Mouse (Mus musculus) midbrain, embryonic 14.5 days (tissue): ENCODE data around the gene Olfr642. TPM values are rescaled to one million over a fixed set of nuclear protein-coding genes. Genes with fewer than 3 reads are reported as not detected.

Experiments used
- ATAC-seq: fragments of 200-750 bp; cut with Nextera tagmentation; 2 replicates; pipeline ENCODE4 v1.8.0; 2017; ENCODE audit warnings: moderate number of reproducible peaks, moderate library complexity; ENCODE audit not compliant: low FRiP score, low TSS enrichment
- DNase-seq: peaks from one replicate; pipeline ENCODE4 v3.0.0-alpha.2; 2015
- H3K27ac ChIP-seq: fragments of 300-500 bp; sonication (generic); replicated peaks from 2 replicates; pipeline ENCODE4 v1.5.1; 2014; ENCODE audit warnings: mild to moderate bottlenecking, low read depth, low read length, moderate library complexity
- H3K27me3 ChIP-seq: fragments of 300-500 bp; sonication (generic); 2 replicates; pipeline ENCODE4 v1.6.1; 2014; ENCODE audit warnings: low read length, control low read depth, mixed read lengths; ENCODE audit not compliant: control insufficient read depth, insufficient read depth
- H3K36me3 ChIP-seq: fragments of 300-500 bp; sonication (generic); 2 replicates; pipeline ENCODE4 v1.6.1; 2014; ENCODE audit warnings: low read length, control low read depth; ENCODE audit not compliant: control insufficient read depth, insufficient read depth
- H3K4me1 ChIP-seq: fragments of 300-500 bp; sonication (generic); 2 replicates; pipeline ENCODE4 v1.6.1; 2014; ENCODE audit warnings: mild to moderate bottlenecking, antibody characterized with exemption, low read length, control low read depth; ENCODE audit not compliant: control insufficient read depth, insufficient read depth
- H3K4me2 ChIP-seq: fragments of 300-500 bp; sonication (generic); 2 replicates; pipeline ENCODE4 v1.6.1; 2014; ENCODE audit warnings: mild to moderate bottlenecking, low read length, moderate library complexity
- H3K4me3 ChIP-seq: fragments of 300-500 bp; sonication (generic); replicated peaks from 2 replicates; pipeline ENCODE4 v1.5.1; 2014; ENCODE audit warnings: low read depth, low read length
- H3K9ac ChIP-seq: fragments of 300-500 bp; sonication (generic); replicated peaks from 2 replicates; pipeline ENCODE4 v1.6.1; 2014; ENCODE audit warnings: mild to moderate bottlenecking, low read length, moderate library complexity
- H3K9me3 ChIP-seq: fragments of 300-500 bp; sonication (generic); 2 replicates; pipeline ENCODE4 v1.6.1; 2016; ENCODE audit warnings: low read length, control low read depth, mixed read lengths; ENCODE audit not compliant: control insufficient read depth
- WGBS: fragments of 180-500 bp; shearing (Covaris S2); extraction: QIAGEN DNeasy Blood & Tissue Kit; methylation state at CpG from one replicate; pipeline ENCODE4 v1.1.7; 2014; 5-methylcytosine and 5-hydroxymethylcytosine counted together
- polyA plus RNA-seq: library from polyadenylated mRNA; unstranded; fragments of >200 nt; fragmentation: Nextera tagmentation; extraction: Ambion mirVana; gene quantifications from 2 replicates; pipeline ENCODE4 v1.2.1, GENCODE M21; 2014

Gene Olfr642
- polyA plus RNA-seq, 1 experiment from 2014 or later = not detected

- Histone ChIP-seq H3K9ac (no peak overlapping the region), H3K27ac (no peak overlapping the region), H3K9me3 (no peaks in the 10 kb centered on the region), H3K27me3 (no peaks in the 10 kb centered on the region), H3K4me3 (no peak overlapping the region), H3K4me2 (no peak overlapping the region), H3K4me1 (no peaks in the 10 kb centered on the region), H3K36me3 (no peaks in the 10 kb centered on the region)
- DNase-seq (no peak), ATAC-seq (no peak)
- 94% methylated on average over 6 of the region's 6 CpGs for WGBS
Measured at GRCm38 (mm10) chr7:104021651-104022050, 30.8 kb downstream of the Olfr642 start.

DNA sequence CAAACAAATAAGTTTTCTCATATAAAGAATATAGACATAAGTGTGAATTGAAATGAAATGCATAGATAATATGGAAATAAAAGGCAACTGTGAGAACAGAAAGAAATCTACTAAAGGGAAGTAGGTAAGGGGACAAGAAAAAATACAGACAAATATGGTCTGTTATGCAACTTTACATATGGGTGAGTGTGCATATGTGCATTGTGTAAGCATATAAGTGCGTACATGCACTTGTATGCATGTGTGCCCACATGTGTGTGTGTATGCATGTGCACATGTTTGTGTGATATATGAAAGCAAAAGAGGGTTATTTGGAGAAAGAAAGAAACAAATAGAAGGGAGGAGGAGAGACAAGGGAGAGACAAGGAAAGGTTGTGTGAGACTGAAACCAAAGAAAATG, 33.5 kb downstream of the Olfr642 start:
- no peak overlapping the region for H3K4me2 ChIP-seq
- ATAC-seq (no peak), DNase-seq (no peak)
- no peak overlapping the region for H3K9ac ChIP-seq
- H3K9me3 ChIP-seq = no peaks in the 10 kb centered on the region
- no peaks in the 10 kb centered on the region for H3K27me3 ChIP-seq
- no peak overlapping the region for H3K27ac ChIP-seq
- H3K4me1 ChIP-seq = no peaks in the 10 kb centered on the region
- WGBS = 87% methylated on average over 1 of the region's 1 CpGs
- H3K4me3 ChIP-seq = no peak overlapping the region
- no peaks in the 10 kb centered on the region for H3K36me3 ChIP-seq

- DNase-seq (no peak), ATAC-seq (no peak)
- Histone ChIP-seq H3K9ac (no peak within 1 kb of the TSS), H3K4me2 (no peak within 1 kb of the TSS), H3K4me1 (no peaks in the 10 kb centered on the region), H3K36me3 (no peaks in the 10 kb centered on the region), H3K27me3 (no peaks in the 10 kb centered on the region), H3K9me3 (no peaks in the 10 kb centered on the region), H3K27ac (no peak within 1 kb of the TSS), H3K4me3 (no peak within 1 kb of the TSS)
Measured at GRCm38 (mm10) chr7:104017203-104017602, 35.3 kb downstream of the Olfr642 start, which contains the start of gene Olfr639. Gene Olfr639, minus strand, starts transcription at chr7:104017303.

DNA sequence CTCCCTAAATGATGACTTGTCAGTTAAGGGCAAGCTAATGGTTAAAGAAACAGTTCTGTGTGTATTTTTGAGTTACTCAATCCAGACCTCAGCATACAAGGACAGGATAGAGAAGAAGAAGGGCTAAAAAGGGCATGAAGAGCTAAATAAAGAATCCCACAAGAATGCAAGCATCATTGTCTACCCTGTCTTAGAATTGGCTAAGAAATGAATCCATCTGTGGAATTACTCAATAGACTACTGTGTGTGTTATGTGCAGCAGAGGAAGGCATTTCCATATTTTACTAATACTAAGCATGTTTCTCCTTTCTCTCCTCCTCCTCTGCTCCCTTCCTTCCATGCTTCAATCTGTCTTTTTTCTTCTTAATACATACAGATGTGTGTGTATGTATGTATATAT, 53.3 kb downstream of the Olfr642 start:
- Histone ChIP-seq H3K4me1 (no peaks in the 10 kb centered on the region), H3K36me3 (no peaks in the 10 kb centered on the region), H3K27ac (no peak overlapping the region), H3K27me3 (no peaks in the 10 kb centered on the region), H3K9ac (no peak overlapping the region), H3K4me2 (no peak overlapping the region), H3K4me3 (no peak overlapping the region), H3K9me3 (no peaks in the 10 kb centered on the region)
- ATAC-seq (no peak), DNase-seq (no peak)

GRCm38 (mm10) chr7:103998446-103998845, 54.0 kb downstream of the Olfr642 start, which contains the start of gene Olfr638:
Gene Olfr638, plus strand, starts transcription at chr7:103998746.
- ATAC-seq = no peak
- no peak within 1 kb of the TSS for H3K9ac ChIP-seq

More at GRCm38 (mm10) chr7:103998446-103998845, 54.0 kb downstream of the Olfr642 start, which contains the start of gene Olfr638:
- H3K4me1 ChIP-seq = no peaks in the 10 kb centered on the region
- no peak within 1 kb of the TSS for H3K27ac ChIP-seq
- no peaks in the 10 kb centered on the region for H3K27me3 ChIP-seq
- no peak within 1 kb of the TSS for H3K4me3 ChIP-seq
- no peak for DNase-seq
- no peaks in the 10 kb centered on the region for H3K36me3 ChIP-seq
- no peaks in the 10 kb centered on the region for H3K9me3 ChIP-seq
- H3K4me2 ChIP-seq = no peak within 1 kb of the TSS

Other genes with a start within 250 kb of the Olfr642 start
- gene Hbb-bt, start 238.7 kb downstream of the Olfr642 start, polyA plus RNA-seq = 856 and 1,369 TPM in 2 replicates
- 2,393 and 3,364 TPM in 2 replicates for gene Hbb-bs, start 224.6 kb downstream of the Olfr642 start, polyA plus RNA-seq
- gene Hbb-bh2, start 212.1 kb downstream of the Olfr642 start, polyA plus RNA-seq = not detected in 2 replicates
- 0.78 and 4.0 TPM in 2 replicates for gene Hbb-bh1, start 209.5 kb downstream of the Olfr642 start, polyA plus RNA-seq
- gene Hbb-y, start 199.4 kb downstream of the Olfr642 start, polyA plus RNA-seq = 175 and 602 TPM in 2 replicates
- gene Olfr66, start 166.4 kb downstream of the Olfr642 start, polyA plus RNA-seq = not detected in 2 replicates
- not detected in 2 replicates for gene Olfr64, start 158.2 kb downstream of the Olfr642 start, polyA plus RNA-seq
- not detected in 2 replicates for gene Olfr65, start 149.2 kb downstream of the Olfr642 start, polyA plus RNA-seq
- gene Olfr631, start 123.8 kb downstream of the Olfr642 start, polyA plus RNA-seq = not detected in 2 replicates
- not detected in 2 replicates for gene Olfr632, start 118.3 kb downstream of the Olfr642 start, polyA plus RNA-seq
- not detected in 2 replicates for gene Olfr633, start 108.2 kb downstream of the Olfr642 start, polyA plus RNA-seq
- not detected in 2 replicates for gene Olfr635, start 81.5 kb downstream of the Olfr642 start, polyA plus RNA-seq
- not detected in 2 replicates for gene Olfr638, start 53.9 kb downstream of the Olfr642 start, polyA plus RNA-seq
- gene Olfr639, start 35.4 kb downstream of the Olfr642 start, polyA plus RNA-seq = not detected in 2 replicates
- gene Olfr640, start 27.1 kb downstream of the Olfr642 start, polyA plus RNA-seq = not detected in 2 replicates
- not detected in 2 replicates for gene Olfr641, start 17.2 kb downstream of the Olfr642 start, polyA plus RNA-seq
- gene 4930516K23Rik, start 8.8 kb upstream of the Olfr642 start, polyA plus RNA-seq = not detected in 2 replicates
- not detected in 2 replicates for gene Olfr644, start 19.2 kb upstream of the Olfr642 start, polyA plus RNA-seq
- gene Olfr645, start 32.8 kb upstream of the Olfr642 start, polyA plus RNA-seq = not detected in 2 replicates
- not detected in 2 replicates for gene Olfr646, start 52.2 kb upstream of the Olfr642 start, polyA plus RNA-seq
- not detected in 2 replicates for gene Ubqln5, start 77.2 kb upstream of the Olfr642 start, polyA plus RNA-seq
- not detected in 2 replicates for gene Olfr643, start 84.7 kb upstream of the Olfr642 start, polyA plus RNA-seq
- gene Ubqln3, start 90.6 kb upstream of the Olfr642 start, polyA plus RNA-seq = not detected in 2 replicates
- gene Ubqlnl, start 97.9 kb upstream of the Olfr642 start, polyA plus RNA-seq = not detected in 2 replicates
- gene Olfm5, start 112.2 kb upstream of the Olfr642 start, polyA plus RNA-seq = not detected in 2 replicates
- 0.50 and 0.74 TPM in 2 replicates for gene Olfr648, start 130.7 kb upstream of the Olfr642 start, polyA plus RNA-seq
- not detected in 2 replicates for gene Olfr649, start 143.3 kb upstream of the Olfr642 start, polyA plus RNA-seq
- gene Trim6, start 166.1 kb upstream of the Olfr642 start, polyA plus RNA-seq = 0.19 and 0.59 TPM in 2 replicates
- gene Trim34a, start 191.8 kb upstream of the Olfr642 start, polyA plus RNA-seq = 0.38 and 1.4 TPM in 2 replicates
- 0.11 TPM in 1 of 2 replicates, not detected in the other for gene Trim5, start 235.4 kb upstream of the Olfr642 start, polyA plus RNA-seq